Mouse (Mus musculus) induced T-regulatory cell, adult 2 months (primary cell): ENCODE measurements at regions not wholly inside any gene's neighbourhood (a gene's known extent, or its start where the extent isn't known, plus 50 kb on each side); places are given as distances from the start of the nearest gene placed in this dataset.
A peak's percentile ranks its signal among the peaks of the same experiment; 100 is the strongest.

Experiments used
- DNase-seq: peaks from one replicate; pipeline ENCODE4 v3.0.0-alpha.2; 2012; ENCODE audit warnings: low read depth

GRCm38 (mm10) chr12:39840179-39840578 lies 197.6 kb downstream of the Arl4a start:
- DNase-seq: no peak

- no peak for DNase-seq
Measured at GRCm38 (mm10) chr12:39831079-39831478, 206.7 kb downstream of the Arl4a start.

GRCm38 (mm10) chr12:39830530-39830929 lies 207.3 kb downstream of the Arl4a start:
- DNase-seq: no peak

- DNase-seq: no peak
Measured at GRCm38 (mm10) chr12:39822671-39823070, 215.2 kb downstream of the Arl4a start.

GRCm38 (mm10) chr12:39801536-39801935 lies 236.3 kb downstream of the Arl4a start:
- no peak for DNase-seq

- no peak for DNase-seq
Measured at GRCm38 (mm10) chr12:39797843-39798242, 240.0 kb downstream of the Arl4a start.

GRCm38 (mm10) chr12:39796939-39797338 lies 240.9 kb downstream of the Arl4a start:
- no peak for DNase-seq

- no peak for DNase-seq
Measured at GRCm38 (mm10) chr12:39785026-39785425, 252.8 kb downstream of the Arl4a start.

- DNase-seq: no peak
Measured at GRCm38 (mm10) chr12:39784532-39784931, 253.3 kb downstream of the Arl4a start.

GRCm38 (mm10) chr12:39776173-39776572 lies 261.7 kb downstream of the Arl4a start:
- DNase-seq: no peak

GRCm38 (mm10) chr12:39766988-39767387 lies 270.8 kb downstream of the Arl4a start:
- DNase-seq: no peak

GRCm38 (mm10) chr12:39763529-39763928 lies 274.3 kb downstream of the Arl4a start:
- DNase-seq: no peak

- no peak for DNase-seq
Measured at GRCm38 (mm10) chr12:39761946-39762345, 275.9 kb downstream of the Arl4a start.

- no peak for DNase-seq
Measured at GRCm38 (mm10) chr12:39761326-39761725, 276.5 kb downstream of the Arl4a start.

GRCm38 (mm10) chr12:39757975-39758374 lies 279.9 kb downstream of the Arl4a start:
- no peak for DNase-seq

- no peak for DNase-seq
Measured at GRCm38 (mm10) chr12:39751850-39752249, 286.0 kb downstream of the Arl4a start.

GRCm38 (mm10) chr12:39742156-39743063 lies 295.4 kb downstream of the Arl4a start:
- no peak for DNase-seq

- DNase-seq: no peak
Measured at GRCm38 (mm10) chr12:39741051-39741847, 296.6 kb downstream of the Arl4a start.

GRCm38 (mm10) chr12:39736966-39737365 lies 300.9 kb downstream of the Arl4a start:
- DNase-seq: no peak

- peak; percentile 2 for DNase-seq
Measured at GRCm38 (mm10) chr12:39736097-39736920, 301.5 kb downstream of the Arl4a start.

GRCm38 (mm10) chr12:39734176-39734575 lies 303.6 kb downstream of the Arl4a start:
- no peak for DNase-seq

GRCm38 (mm10) chr12:39731177-39731576 lies 306.6 kb downstream of the Arl4a start:
- DNase-seq: no peak
